Mouse (Mus musculus): ENCODE results near the gene Gm39653. TPM values are rescaled to one million over a fixed set of nuclear protein-coding genes. Genes with fewer than 3 reads are reported as not detected.
A peak's percentile ranks its signal among the peaks of the same experiment; 100 is the strongest.

Gm39653 gene
- total RNA-seq (2017): not detected in 2 replicates

- ATAC-seq (ENCODE audit: extremely low read depth, insufficient number of reproducible peaks, low FRiP score, poor library complexity, severe bottlenecking): no peak
Measured at GRCm38 (mm10) chr1:63615668-63616067, at the start of gene Gm39653. TSS of gene Gm39653 (plus strand) at chr1:63615968.

- ATAC-seq (ENCODE audit: extremely low read depth, insufficient number of reproducible peaks, low FRiP score, poor library complexity, severe bottlenecking): no peak
Measured at GRCm38 (mm10) chr1:63566501-63566900, 49.3 kb upstream of the Gm39653 start.

DNA sequence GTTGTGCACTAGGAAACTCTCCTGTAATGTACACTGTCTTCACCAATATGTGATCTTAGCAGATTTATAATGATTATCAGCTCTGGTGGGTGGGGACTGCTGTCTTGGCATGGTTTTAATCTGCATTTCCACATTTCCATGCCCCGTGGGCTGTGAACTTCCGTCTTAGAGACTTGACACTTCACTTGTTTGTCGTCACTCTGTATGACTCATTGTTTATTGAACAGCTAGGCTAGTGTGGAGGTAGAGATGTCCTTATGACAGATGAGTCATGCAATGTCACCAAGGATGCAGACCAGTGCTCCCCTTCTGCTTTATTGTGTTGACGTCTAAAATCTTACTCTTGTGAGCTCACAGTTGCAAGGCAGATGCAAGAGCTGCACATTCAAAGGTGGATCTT, 48.7 kb upstream of the Gm39653 start:
- ATAC-seq (ENCODE audit: extremely low read depth, insufficient number of reproducible peaks, low FRiP score, poor library complexity, severe bottlenecking): no peak

GRCm38 (mm10) chr1:63572229-63572628, 43.5 kb upstream of the Gm39653 start:
- no peak for ATAC-seq (ENCODE audit: extremely low read depth, insufficient number of reproducible peaks, low FRiP score, poor library complexity, severe bottlenecking)

DNA sequence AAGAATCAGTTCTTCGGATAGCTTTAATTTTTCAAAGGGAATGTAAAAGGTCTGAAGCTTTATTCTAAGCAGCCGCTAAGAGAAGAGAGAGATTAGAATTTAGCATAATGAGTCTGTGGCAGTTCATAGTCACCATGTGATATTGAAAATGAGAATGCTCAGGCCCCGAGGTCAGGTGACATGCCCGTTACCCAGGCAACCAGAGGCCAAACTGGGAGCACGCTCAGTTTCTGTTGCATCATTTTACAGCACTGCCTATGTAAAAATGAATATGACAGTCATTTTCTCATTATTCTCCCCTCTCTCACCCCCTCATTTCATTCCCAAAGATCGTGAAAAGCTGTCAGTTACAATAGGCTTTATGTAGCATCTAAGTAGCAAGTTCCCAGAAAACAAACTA, 42.3 kb upstream of the Gm39653 start:
- ATAC-seq (ENCODE audit: extremely low read depth, insufficient number of reproducible peaks, low FRiP score, poor library complexity, severe bottlenecking): no peak

DNA sequence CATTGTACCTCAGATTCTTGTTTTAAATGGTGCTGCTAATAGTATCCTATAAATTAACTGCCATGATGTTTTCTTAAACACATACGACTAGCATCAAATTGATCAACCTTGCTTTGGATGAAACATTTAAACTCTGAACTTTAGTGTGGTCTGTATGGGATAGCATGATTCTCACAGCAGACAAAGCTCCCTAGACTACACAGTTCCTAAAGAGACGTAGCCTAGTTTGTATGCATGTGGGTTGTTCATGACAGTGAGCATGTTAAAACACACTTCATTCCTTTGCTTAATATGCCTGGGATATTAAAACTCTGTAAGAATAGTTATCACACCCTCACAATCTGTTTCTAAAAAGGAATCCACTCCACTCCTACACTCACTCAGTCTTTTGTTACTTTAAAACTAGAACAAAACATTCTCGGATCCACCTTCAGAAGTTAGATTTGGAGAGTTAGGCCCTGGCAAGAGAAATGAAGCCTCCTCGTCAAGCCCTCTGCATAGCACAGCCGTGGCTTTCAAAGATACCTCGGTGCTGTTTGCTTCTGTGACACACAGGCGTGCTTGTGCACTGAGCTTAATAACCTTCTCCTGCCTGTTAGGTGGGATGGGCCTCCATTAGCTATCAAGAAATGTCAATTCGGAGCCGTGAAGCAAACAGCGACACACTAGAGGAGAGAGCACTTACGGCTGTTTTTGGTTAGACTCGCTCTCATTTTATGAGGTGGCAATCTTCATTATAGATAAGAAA, 41.7 kb upstream of the Gm39653 start:
- ATAC-seq (ENCODE audit: extremely low read depth, insufficient number of reproducible peaks, low FRiP score, poor library complexity, severe bottlenecking): no peak

DNA sequence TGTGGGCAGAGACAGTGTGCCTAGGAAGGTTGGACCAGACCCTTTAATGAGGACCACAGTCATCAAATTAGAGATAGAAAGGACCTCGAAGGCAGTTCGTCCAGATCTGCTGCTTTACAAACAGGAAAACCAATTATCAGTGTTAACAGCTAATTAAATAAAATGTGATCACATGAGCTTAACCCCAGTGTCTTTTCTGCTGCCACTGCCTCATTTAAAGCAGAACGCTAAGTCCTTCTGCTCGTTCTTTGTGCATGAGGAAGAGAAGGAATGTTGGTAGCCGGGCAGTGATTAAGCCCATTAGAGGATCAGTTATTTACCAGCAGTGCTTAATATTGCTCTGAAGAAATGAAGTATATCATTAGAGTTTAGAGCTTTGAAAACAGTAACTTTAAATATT, 39.0 kb upstream of the Gm39653 start:
- ATAC-seq (ENCODE audit: extremely low read depth, insufficient number of reproducible peaks, low FRiP score, poor library complexity, severe bottlenecking): no peak

- ATAC-seq (ENCODE audit: extremely low read depth, insufficient number of reproducible peaks, low FRiP score, poor library complexity, severe bottlenecking): no peak
Measured at GRCm38 (mm10) chr1:63579153-63579552, 36.6 kb upstream of the Gm39653 start.

- no peak for ATAC-seq (ENCODE audit: extremely low read depth, insufficient number of reproducible peaks, low FRiP score, poor library complexity, severe bottlenecking)
Measured at GRCm38 (mm10) chr1:63586869-63587268, 28.9 kb upstream of the Gm39653 start.

DNA sequence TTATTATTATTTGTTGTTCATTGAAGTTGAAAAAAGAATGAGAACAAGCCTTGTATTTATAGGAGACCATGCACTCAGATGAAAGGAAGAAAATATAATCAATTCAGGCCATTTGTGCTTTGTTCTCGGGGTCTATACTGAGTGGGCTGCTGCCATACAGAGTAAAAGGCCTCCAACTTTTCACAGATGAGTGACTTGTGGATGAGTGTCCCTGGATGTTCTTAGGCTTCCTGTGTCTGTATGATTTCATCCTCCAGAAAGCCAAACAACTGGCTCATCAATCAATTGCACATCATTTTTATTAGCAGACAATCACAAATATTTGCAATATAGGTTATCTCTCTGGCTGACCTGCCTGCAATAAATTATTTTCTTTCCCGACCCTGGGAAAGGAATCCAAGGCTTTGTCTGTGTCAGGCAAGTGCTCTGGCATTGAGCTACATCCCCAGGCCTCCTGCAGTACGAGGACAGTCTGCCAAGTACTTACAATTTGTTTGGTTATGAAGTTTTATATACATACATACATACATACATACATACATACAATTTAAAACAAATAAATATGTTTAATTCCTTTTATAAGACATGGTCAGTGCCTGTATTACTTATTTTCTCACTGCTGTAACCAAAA, 11.8 kb upstream of the Gm39653 start:
- ATAC-seq (ENCODE audit: extremely low read depth, insufficient number of reproducible peaks, low FRiP score, poor library complexity, severe bottlenecking): no peak

DNA sequence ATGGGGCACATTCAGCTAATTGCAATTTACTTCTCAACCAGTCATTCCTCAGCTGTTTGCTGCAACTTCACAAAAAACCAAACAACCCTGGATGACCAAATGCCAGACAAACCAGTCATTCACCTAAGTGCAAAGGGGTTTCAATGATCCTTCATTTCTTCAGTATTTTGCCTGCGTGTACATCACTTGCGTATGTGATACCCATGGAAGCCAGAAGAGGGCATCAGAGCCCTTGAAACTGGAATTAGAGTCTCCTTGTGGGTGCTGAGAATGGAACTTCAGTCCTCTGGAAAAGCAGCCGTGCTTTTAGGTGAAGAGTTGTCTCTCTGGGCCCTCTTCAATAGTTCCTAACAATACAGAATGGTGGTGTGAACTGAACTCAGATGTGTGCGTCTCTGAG, 6.2 kb upstream of the Gm39653 start:
- no peak for ATAC-seq (ENCODE audit: extremely low read depth, insufficient number of reproducible peaks, low FRiP score, poor library complexity, severe bottlenecking)

- ATAC-seq (ENCODE audit: extremely low read depth, insufficient number of reproducible peaks, low FRiP score, poor library complexity, severe bottlenecking): no peak
Measured at GRCm38 (mm10) chr1:63614594-63614993, 1.2 kb upstream of the Gm39653 start.

DNA sequence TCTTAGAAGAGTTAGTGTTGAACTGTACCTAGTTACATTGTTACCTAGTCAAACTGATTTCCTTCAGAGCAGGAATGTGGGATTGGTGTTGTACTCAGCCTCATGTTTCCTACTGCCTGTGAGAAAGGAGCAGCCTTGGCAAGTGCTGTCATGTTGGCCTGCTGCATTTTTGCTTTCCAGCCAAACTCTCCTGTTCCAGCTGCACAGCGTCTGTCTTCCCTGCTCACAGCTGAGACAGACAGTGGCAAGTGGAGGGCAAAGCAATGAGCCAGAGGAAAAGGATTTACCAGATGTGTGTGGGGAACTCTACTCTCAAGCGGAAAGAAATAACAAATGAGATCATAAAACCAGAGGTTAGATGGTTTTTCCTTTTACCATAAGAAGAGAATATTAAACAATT, 12.4 kb downstream of the Gm39653 start:
- ATAC-seq (ENCODE audit: extremely low read depth, insufficient number of reproducible peaks, low FRiP score, poor library complexity, severe bottlenecking): no peak

DNA sequence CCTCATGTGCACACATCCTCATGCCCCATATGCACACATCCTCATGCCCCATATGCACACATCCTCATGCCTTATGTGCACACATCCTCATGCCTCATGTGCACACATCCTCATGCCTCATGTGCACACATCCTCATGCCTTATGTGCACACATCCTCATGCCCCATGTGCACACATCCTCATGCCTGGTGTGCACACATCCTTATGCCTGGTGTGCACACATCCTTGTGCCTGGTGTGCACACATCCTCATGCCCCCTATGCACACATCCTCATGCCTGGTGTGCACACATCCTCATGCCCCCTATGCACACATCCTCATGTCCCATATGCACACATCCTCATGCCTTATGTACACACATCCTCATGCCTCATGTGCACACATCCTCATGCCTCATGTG, 14.6 kb downstream of the Gm39653 start:
- peak; percentile 51; the same call in 1 of the 2 replicates for ATAC-seq (ENCODE audit: extremely low read depth, insufficient number of reproducible peaks, low FRiP score, poor library complexity, severe bottlenecking)

DNA sequence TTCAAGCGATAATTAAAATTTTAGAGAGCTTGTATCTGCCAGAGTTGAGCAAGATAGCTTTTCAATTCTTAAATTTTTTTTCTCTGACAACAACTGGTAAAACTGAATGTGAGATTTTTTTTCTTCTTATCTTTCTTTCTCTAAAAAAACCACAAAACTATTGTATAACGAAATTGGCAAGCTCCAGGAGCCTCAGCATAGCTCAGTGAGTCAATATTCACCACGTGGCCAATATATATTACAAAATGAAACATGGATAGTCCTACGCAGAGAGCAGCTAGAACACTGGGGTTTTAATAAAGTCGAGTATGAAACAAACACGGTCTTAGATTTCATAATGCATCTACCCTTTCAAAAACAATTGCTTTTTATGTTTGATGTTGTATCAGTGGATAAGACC, 24.2 kb downstream of the Gm39653 start:
- ATAC-seq (ENCODE audit: extremely low read depth, insufficient number of reproducible peaks, low FRiP score, poor library complexity, severe bottlenecking): no peak

GRCm38 (mm10) chr1:63658016-63658415, 42.2 kb downstream of the Gm39653 start:
- peak; percentile 49; the same call in 1 of the 2 replicates for ATAC-seq (ENCODE audit: extremely low read depth, insufficient number of reproducible peaks, low FRiP score, poor library complexity, severe bottlenecking)

GRCm38 (mm10) chr1:63659591-63659990, 43.8 kb downstream of the Gm39653 start:
- peak; percentile 57 for ATAC-seq (ENCODE audit: extremely low read depth, insufficient number of reproducible peaks, low FRiP score, poor library complexity, severe bottlenecking)

- ATAC-seq (ENCODE audit: extremely low read depth, insufficient number of reproducible peaks, low FRiP score, poor library complexity, severe bottlenecking): no peak
Measured at GRCm38 (mm10) chr1:63666089-63666488, 50.3 kb downstream of the Gm39653 start.

GRCm38 (mm10) chr1:63667201-63667948, 51.6 kb downstream of the Gm39653 start:
- no peak for ATAC-seq (ENCODE audit: extremely low read depth, insufficient number of reproducible peaks, low FRiP score, poor library complexity, severe bottlenecking)

All from neutrophil, adult 5-6 weeks (primary cell).